Mouse (Mus musculus) embryonic facial prominence, embryonic 14.5 days (tissue): ENCODE measurements at regions not wholly inside any gene's neighbourhood (a gene's known extent, or its start where the extent isn't known, plus 50 kb on each side); places are given as distances from the start of the nearest gene placed in this dataset.

ENCODE experiments used
- ATAC-seq: fragments of 200-750 bp; cut with Nextera tagmentation; 2 replicates; pipeline ENCODE4 v1.8.0; 2017; ENCODE audit warnings: low read depth, moderate number of reproducible peaks, moderate TSS enrichment
- DNase-seq: peaks from one replicate; pipeline ENCODE4 v3.0.0-alpha.2; 2015; ENCODE audit warnings: low spot score
- H3K27ac ChIP-seq: fragments of 300-500 bp; sonication (generic); replicated peaks from 2 replicates; pipeline ENCODE4 v1.5.1; 2014; ENCODE audit warnings: low read depth, mild to moderate bottlenecking, low read length, moderate library complexity
- H3K27me3 ChIP-seq: fragments of 300-500 bp; sonication (generic); replicated peaks from 2 replicates; pipeline ENCODE4 v1.6.1; 2014; ENCODE audit warnings: low read length; ENCODE audit not compliant: control insufficient read depth, insufficient read depth
- H3K36me3 ChIP-seq: fragments of 300-500 bp; sonication (generic); 2 replicates; pipeline ENCODE4 v1.6.1; 2014; ENCODE audit warnings: low read length, mixed read lengths; ENCODE audit not compliant: control insufficient read depth, insufficient read depth
- H3K4me1 ChIP-seq: fragments of 300-500 bp; sonication (generic); 2 replicates; pipeline ENCODE4 v1.6.1; 2014; ENCODE audit warnings: antibody characterized with exemption, low read length; ENCODE audit not compliant: control insufficient read depth, insufficient read depth
- H3K4me2 ChIP-seq: fragments of 300-500 bp; sonication (generic); 2 replicates; pipeline ENCODE4 v1.6.1; 2014; ENCODE audit warnings: low read depth, mild to moderate bottlenecking, low read length, moderate library complexity, mixed read lengths
- H3K4me3 ChIP-seq: fragments of 300-500 bp; sonication (generic); 2 replicates; pipeline ENCODE4 v1.5.1; 2014; ENCODE audit warnings: low read depth, mild to moderate bottlenecking, low read length
- H3K9ac ChIP-seq: fragments of 300-500 bp; sonication (generic); 2 replicates; pipeline ENCODE4 v1.6.1; 2014; ENCODE audit warnings: low read depth, mild to moderate bottlenecking, low read length, moderate library complexity, mixed read lengths
- H3K9me3 ChIP-seq: fragments of 300-500 bp; sonication (generic); 2 replicates; pipeline ENCODE4 v1.6.1; 2016; ENCODE audit warnings: low read length; ENCODE audit not compliant: control insufficient read depth
- WGBS: fragments of 180-500 bp; shearing (Covaris S2); extraction: QIAGEN DNeasy Blood & Tissue Kit; methylation state at CpG from one replicate; pipeline ENCODE4 v1.1.7; 2014; 5-methylcytosine and 5-hydroxymethylcytosine counted together

GRCm38 (mm10) chr2:106412158-106412557 lies 280.9 kb upstream of the Mpped2 start:
- no peak overlapping the region for H3K4me3 ChIP-seq
- no peak overlapping the region for H3K27ac ChIP-seq
- H3K4me1 ChIP-seq: no peaks in the 10 kb centered on the region
- H3K36me3 ChIP-seq: no peaks in the 10 kb centered on the region
- DNase-seq (no peak), ATAC-seq (no peak)
- 49% methylated on average over 6 of the region's 6 CpGs for WGBS
- H3K9me3 ChIP-seq: no peaks in the 10 kb centered on the region
- H3K4me2 ChIP-seq: no peak overlapping the region
- no peak overlapping the region for H3K9ac ChIP-seq
- no peaks in the 10 kb centered on the region for H3K27me3 ChIP-seq

GRCm38 (mm10) chr2:106415474-106416019 lies 277.5 kb upstream of the Mpped2 start:
- peak; percentile 81 for DNase-seq
- peak overlapping the region; percentile 68 for H3K27ac ChIP-seq

GRCm38 (mm10) chr2:106418181-106418580 lies 274.9 kb upstream of the Mpped2 start:
- WGBS: 78% methylated on average over 2 of the region's 2 CpGs
- Histone ChIP-seq H3K9ac (no peak overlapping the region), H3K27ac (no peak overlapping the region), H3K4me2 (no peak overlapping the region), H3K36me3 (no peaks in the 10 kb centered on the region), H3K9me3 (no peaks in the 10 kb centered on the region), H3K27me3 (no peaks in the 10 kb centered on the region), H3K4me1 (no peaks in the 10 kb centered on the region), H3K4me3 (no peak overlapping the region)
- no peak for ATAC-seq
- DNase-seq: no peak

More at GRCm38 (mm10) chr2:106415474-106416019, 277.5 kb upstream of the Mpped2 start:
- Histone ChIP-seq H3K9ac (no peak overlapping the region), H3K36me3 (no peaks in the 10 kb centered on the region), H3K27me3 (no peaks in the 10 kb centered on the region), H3K9me3 (no peaks in the 10 kb centered on the region), H3K4me1 (no peaks in the 10 kb centered on the region), H3K4me3 (no peak overlapping the region), H3K4me2 (no peak overlapping the region)
- ATAC-seq: peak; percentile 47; the same call in 1 of the 2 replicates
- WGBS: 43% methylated on average over 7 of the region's 7 CpGs

GRCm38 (mm10) chr2:106424974-106425373 lies 268.1 kb upstream of the Mpped2 start:
- DNase-seq (no peak), ATAC-seq (no peak)
- 53% methylated on average over 3 of the region's 3 CpGs for WGBS
- H3K27me3 ChIP-seq: no peaks in the 10 kb centered on the region
- H3K9ac ChIP-seq: no peak overlapping the region
- H3K9me3 ChIP-seq: no peaks in the 10 kb centered on the region
- no peak overlapping the region for H3K27ac ChIP-seq
- H3K4me2 ChIP-seq: no peak overlapping the region
- no peaks in the 10 kb centered on the region for H3K36me3 ChIP-seq
- H3K4me1 ChIP-seq: peaks cover 11% of the 10 kb centered on the region
- H3K4me3 ChIP-seq: no peak overlapping the region

GRCm38 (mm10) chr2:106425451-106425881 lies 267.6 kb upstream of the Mpped2 start:
- no peaks in the 10 kb centered on the region for H3K36me3 ChIP-seq
- no peak overlapping the region for H3K27ac ChIP-seq
- H3K4me1 ChIP-seq: peaks cover 11% of the 10 kb centered on the region
- H3K9ac ChIP-seq: no peak overlapping the region
- ATAC-seq (no peak), DNase-seq (peak; percentile 31)
- no peaks in the 10 kb centered on the region for H3K9me3 ChIP-seq
- WGBS: 62% methylated on average over 4 of the region's 4 CpGs
- no peak overlapping the region for H3K4me3 ChIP-seq
- no peaks in the 10 kb centered on the region for H3K27me3 ChIP-seq
- no peak overlapping the region for H3K4me2 ChIP-seq

- Histone ChIP-seq H3K36me3 (no peaks in the 10 kb centered on the region), H3K4me3 (no peak overlapping the region), H3K9ac (no peak overlapping the region), H3K4me1 (peaks cover 11% of the 10 kb centered on the region), H3K27ac (no peak overlapping the region), H3K27me3 (no peaks in the 10 kb centered on the region), H3K9me3 (no peaks in the 10 kb centered on the region), H3K4me2 (no peak overlapping the region)
- ATAC-seq (no peak), DNase-seq (no peak)
- 100% methylated on average over 1 of the region's 1 CpGs for WGBS
Observed at GRCm38 (mm10) chr2:106426010-106426409, 267.1 kb upstream of the Mpped2 start.

- H3K9me3 ChIP-seq: no peaks in the 10 kb centered on the region
- peak overlapping the region; percentile 34; the same call in 1 of the 2 replicates for H3K27ac ChIP-seq
- WGBS: 29% methylated on average over 7 of the region's 7 CpGs
- no peaks in the 10 kb centered on the region for H3K27me3 ChIP-seq
- H3K4me1 ChIP-seq: peaks cover 14% of the 10 kb centered on the region
- H3K9ac ChIP-seq: no peak overlapping the region
- peak overlapping the region; percentile 31; the same call in 1 of the 2 replicates for H3K4me2 ChIP-seq
- DNase-seq (peak; percentile 86), ATAC-seq (no peak; the same call in 1 of the 2 replicates)
- H3K4me3 ChIP-seq: no peak overlapping the region
- no peaks in the 10 kb centered on the region for H3K36me3 ChIP-seq
Observed at GRCm38 (mm10) chr2:106427237-106427636, 265.8 kb upstream of the Mpped2 start.

- no peak overlapping the region for H3K4me3 ChIP-seq
- no peak overlapping the region for H3K27ac ChIP-seq
- no peaks in the 10 kb centered on the region for H3K36me3 ChIP-seq
- no peak overlapping the region for H3K4me2 ChIP-seq
- ATAC-seq (no peak), DNase-seq (no peak)
- no peaks in the 10 kb centered on the region for H3K27me3 ChIP-seq
- H3K4me1 ChIP-seq: peaks cover 14% of the 10 kb centered on the region
- 43% methylated on average over 11 of the region's 11 CpGs for WGBS
- no peaks in the 10 kb centered on the region for H3K9me3 ChIP-seq
- H3K9ac ChIP-seq: no peak overlapping the region
Observed at GRCm38 (mm10) chr2:106428909-106429308, 264.2 kb upstream of the Mpped2 start.

GRCm38 (mm10) chr2:106431141-106431540 lies 261.9 kb upstream of the Mpped2 start:
- Histone ChIP-seq H3K27ac (no peak overlapping the region), H3K9ac (no peak overlapping the region), H3K4me3 (no peak overlapping the region), H3K4me2 (peak overlapping the region; percentile 43), H3K36me3 (no peaks in the 10 kb centered on the region), H3K9me3 (no peaks in the 10 kb centered on the region), H3K27me3 (no peaks in the 10 kb centered on the region), H3K4me1 (peaks cover 14% of the 10 kb centered on the region)
- ATAC-seq: no peak
- 25% methylated on average over 8 of the region's 8 CpGs for WGBS
- peak; percentile 79 for DNase-seq
